Mouse (Mus musculus) layer of hippocampus, postnatal 36 days (tissue): Measurements from ENCODE around the gene Cnnm1. TPM values are rescaled to one million over a fixed set of nuclear protein-coding genes. Genes with fewer than 3 reads are reported as not detected.

ENCODE experiments used
- DNase-seq, 2 experiments: peaks; one replicate each; pipeline ENCODE4 v3.0.0; 2022
- total RNA-seq, 2 experiments: library from RNA; stranded (reverse); gene quantifications; 2 replicates each; pipeline ENCODE4 v1.2.3; 2021

Cnnm1 gene
- 100 to 1,000 TPM; 106 to 110 TPM for total RNA-seq

DNA sequence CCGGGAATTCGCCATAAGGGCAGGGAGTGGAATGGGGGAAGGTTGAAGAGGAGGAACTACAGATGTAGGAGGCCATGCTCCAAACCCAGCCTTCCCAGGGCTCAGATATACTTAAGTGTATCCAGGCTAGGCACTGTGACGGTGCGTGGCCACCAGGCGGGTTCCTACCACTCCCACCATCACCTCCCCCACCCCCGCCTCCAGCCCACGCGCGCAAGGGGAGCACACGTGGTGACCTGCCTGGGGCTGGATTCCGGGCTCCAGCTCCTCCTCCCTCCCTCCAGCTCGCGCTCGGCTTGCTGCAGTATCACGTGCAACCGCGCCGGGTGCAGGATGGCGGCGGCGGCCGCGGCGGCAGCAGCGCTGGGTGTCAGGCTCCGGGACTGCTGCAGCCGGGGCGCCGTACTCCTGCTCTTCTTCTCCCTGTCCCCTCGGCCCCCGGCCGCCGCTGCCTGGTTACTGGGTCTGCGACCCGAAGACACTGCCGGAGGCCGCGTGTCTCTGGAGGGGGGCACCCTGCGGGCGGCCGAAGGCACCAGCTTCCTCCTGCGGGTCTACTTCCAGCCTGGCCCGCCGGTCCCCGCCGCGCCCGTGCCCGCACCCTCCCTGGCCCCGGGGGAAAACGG is at the start of gene Cnnm1:
Gene Cnnm1, plus strand, starts transcription at position 325 of the 626 bp plus-strand sequence.
- DNase-seq = peak; percentile 71 to 75

DNA sequence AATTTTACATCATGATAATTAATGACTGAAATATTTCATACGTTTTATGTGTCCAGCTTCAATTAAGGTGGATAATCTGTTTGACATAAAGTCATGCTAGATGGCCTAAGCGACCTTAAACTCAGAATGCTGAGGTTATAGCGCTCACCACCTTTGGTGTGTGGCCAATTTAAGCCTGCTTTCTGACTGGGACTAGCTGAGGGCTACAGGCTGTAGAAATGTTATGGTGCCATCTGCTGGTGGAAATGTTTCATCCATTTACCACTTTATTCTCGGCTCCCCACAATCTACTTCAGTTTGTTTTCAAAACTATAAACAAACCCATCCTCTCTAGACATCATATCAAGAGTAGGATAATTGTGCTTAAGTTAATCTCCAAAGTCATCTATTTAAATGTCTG is 43.9 kb upstream of the Cnnm1 start:
- peak in 1 of 2 experiments; percentile 26 for DNase-seq

DNA sequence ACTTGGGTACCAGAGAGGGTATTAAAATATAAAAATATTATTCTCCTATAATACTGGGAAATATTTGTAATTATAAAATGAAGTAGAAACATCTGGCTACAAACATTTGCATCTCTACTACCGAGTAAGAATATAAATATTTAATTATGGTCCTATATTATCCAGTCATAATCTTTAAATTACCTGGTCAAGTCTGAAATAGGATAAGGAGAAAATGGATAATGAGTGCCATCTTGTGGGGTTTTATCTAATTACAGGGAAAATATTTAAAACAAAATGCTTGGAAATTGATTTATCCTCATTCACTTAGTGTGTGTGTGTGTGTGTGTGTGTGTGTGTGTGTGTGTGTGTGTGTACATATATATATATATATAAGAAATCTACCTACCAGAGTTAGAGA is 33.1 kb upstream of the Cnnm1 start:
- DNase-seq = no peak

DNA sequence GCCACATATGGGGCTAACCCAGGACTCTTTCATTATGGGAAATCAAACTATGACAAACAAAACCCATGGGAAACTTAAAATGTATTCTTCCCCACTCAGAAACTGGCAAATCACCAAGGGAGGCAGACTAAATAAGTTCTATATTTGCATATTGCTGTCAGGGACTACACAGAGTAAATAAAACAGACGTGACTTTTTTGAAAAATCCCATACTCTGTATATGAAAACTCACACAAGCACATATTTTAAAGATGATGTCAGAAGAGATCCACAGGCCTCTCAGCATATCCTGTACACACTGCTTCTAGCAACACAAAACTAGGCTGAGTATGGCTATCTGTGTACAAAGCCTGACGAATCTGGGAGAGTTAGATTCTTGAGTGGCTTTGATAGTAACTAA is 24.7 kb upstream of the Cnnm1 start:
- no peak for DNase-seq

DNA sequence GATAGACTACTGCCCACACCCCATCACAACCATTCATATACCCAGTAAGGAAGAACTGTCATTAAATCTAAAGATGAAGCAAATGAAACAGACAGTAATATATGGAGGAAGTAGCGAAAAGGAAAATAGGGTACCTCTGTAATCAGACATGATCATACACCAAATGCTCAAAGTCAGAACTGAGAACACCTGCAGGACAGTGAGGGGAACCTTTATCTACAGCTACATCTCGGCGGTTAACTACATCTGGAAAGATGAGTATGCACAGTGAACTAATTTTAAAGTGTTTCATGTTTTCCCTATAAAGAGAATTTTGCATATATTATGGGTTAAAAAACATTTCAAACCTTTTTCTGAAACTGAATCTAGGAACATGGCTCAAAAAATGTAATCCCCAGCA is 19.7 kb upstream of the Cnnm1 start:
- no peak for DNase-seq

DNA sequence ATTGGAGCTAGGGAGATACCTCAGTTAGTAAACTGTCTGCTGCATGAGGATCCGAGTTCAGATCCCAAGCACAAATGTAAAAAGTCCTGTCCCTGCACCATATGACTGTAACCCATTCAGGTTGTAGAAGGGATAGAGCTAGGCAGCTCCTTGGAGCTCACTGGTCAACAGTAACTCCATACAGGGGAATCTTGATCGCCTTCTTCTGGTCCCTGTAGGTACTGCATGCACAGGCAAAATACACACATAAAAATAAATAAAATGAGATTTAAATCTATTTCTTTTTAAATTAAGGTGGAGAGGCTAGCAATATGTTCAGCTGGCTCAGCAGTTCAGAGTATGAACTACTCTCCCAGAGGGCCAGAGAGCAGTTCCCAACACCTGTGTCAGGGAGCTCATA is 16.2 kb upstream of the Cnnm1 start:
- no peak for DNase-seq

DNA sequence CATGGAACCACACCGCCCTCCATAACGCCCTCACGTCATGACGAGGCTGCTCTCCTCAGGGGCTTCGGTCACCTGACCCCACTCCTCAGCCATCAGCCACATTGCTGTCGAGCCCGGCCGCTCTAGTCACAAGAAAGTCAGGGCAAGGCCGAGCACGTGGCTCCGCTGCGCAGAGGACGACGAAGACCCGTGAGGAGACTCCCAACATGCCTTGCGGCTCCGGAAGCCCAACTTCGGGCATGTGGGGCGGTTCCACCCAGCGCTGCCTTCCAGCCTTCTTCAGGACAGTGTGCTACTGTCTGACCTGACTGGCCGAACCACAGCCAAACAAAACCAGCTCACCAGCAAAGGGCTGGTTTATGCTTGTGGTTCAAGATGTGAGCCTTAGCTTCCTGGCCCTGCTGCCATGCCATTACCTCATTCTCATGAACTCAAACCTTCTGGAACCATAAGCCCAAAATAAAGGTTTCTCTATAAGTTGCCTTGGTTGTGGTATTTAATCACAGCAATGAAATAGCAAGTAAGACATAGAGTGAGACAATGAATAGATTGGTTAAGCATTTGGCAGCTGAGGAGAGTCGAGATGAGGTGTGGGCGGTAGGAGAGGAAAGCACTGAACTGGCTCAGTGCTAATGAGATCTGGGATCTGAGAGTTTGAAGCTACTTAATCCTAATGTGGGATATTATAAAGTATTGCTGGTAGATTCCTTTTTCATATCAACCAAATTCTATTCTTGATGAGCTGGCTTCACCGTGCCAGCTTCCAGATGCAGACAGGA is 12.6 kb upstream of the Cnnm1 start:
- no peak for DNase-seq

DNA sequence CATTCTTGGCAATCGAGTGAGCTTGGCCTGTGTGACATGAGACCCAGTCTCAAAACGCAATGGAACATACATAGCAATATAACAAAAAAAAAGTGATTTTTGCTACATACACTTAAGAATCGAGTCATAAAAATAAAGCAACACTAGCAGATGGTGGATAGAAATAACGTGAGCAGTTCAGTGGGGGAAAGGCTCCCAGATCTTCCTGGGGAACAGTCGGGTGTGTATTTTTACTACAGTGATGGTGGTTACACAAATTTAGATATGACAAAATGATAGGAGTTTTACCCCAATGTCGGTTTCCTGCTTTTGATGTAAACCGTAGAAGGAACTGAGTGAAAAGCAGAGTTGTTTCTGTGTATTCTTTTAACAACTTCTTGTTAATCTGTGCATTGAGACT is 990 bp upstream of the Cnnm1 start:
- no peak for DNase-seq

DNA sequence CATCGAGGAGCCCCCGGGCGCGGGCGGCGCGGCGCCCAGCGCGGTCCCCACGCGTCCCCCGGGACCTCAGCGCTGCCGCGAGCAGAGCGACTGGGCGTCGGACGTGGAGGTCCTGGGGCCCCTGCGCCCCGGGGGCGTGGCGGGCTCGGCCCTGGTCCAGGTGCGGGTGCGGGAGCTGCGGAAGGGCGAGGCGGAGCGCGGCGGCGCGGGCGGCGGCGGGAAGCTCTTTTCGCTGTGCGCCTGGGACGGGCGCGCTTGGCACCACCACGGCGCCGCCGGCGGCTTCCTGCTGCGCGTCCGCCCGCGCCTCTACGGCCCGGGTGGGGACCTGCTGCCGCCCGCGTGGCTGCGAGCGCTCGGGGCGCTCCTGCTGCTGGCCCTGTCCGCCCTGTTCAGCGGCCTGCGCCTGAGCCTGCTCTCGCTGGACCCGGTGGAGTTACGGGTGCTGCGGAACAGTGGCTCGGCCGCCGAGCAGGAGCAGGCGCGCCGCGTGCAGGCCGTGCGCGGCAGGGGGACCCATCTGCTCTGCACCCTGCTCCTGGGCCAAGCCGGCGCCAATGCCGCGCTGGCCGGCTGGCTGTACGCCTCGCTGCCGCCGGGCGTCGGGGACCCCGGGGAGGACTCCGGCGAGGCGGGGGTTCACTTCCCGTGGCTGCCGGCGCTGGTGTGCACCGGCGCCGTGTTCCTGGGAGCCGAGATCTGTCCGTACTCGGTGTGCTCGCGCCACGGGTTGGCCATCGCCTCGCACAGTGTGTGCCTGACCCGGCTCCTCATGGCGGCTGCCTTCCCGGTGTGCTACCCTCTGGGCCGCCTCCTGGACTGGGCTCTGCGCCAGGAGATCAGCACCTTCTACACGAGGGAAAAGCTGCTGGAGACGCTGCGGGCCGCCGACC is 778 bp downstream of the Cnnm1 start:
- DNase-seq = peak; percentile 52 to 61

DNA sequence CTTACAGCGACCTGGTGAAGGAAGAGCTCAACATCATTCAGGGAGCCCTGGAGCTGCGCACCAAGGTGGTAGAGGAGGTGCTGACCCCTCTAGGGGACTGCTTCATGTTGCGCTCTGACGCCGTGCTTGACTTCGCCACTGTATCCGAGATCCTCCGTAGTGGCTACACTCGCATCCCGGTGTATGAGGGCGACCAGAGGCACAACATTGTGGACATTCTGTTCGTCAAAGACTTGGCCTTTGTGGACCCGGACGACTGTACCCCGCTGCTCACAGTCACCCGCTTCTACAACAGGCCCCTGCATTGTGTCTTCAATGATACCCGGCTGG is 1.4 kb downstream of the Cnnm1 start:
- no peak for DNase-seq

DNA sequence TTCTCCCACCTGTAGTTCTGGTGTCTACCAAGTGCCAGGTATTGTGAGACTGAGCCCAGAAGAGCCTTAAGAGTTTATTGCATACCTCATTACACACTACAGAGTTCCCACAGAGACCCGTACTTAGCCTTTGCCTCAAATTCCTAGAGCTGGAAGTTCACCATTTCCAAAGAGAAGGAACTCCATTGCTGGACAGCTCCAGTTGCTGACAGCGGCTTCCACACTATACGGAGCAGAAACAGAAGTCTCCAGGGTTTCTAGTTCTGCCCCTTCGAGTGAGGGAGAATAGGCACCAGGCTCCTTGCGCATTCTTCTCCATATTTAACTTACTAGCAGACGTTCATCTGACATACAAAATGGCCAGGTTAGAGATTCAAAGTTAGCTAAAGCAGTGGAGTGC is 2.0 kb downstream of the Cnnm1 start:
- DNase-seq = no peak

DNA sequence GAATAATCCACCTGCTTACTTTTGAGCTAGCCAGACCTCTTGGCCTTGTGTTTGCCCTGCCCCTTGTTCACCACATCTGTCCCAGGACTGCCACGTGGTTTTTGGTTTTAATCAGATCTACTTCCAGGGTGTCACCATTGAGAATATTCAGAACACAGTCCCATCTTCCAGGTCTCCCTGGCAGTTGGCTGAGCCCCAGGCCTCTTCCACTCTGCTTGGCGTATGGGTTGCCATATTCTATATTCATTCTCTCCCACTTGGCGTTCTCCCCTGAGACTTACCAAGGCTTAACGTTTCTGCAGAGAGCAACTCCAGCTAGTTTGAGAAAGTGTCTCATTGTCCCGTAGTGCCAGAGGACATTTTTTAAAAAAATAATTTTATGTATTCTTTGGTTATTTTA is 2.7 kb downstream of the Cnnm1 start:
- no peak for DNase-seq

DNA sequence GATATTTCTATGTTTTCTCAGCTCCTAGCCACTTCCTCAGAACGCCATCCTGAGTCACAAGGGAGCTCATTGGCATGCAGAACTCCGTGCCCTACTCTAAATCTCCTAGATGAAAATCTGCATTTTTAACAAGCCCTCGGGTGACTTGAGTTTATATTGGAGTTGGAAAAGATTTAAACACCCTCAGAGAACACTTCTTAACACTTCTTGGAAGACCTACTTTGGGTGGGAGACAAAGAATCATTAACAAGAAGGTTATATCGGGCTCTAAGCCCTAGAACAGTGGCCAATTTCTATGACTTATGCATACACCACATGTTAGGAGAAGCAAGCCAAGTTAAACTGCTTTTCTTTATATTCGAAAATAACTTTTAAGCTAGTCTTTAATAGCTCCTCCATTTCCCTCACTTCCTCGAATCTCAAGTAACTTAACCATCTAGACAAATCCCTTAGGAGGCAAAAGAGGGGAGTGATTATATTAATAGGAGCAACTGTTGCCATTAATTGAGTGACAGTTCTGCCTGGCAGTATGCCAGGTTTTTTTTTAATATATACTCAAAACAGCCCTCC is 4.5 kb downstream of the Cnnm1 start:
- no peak for DNase-seq

DNA sequence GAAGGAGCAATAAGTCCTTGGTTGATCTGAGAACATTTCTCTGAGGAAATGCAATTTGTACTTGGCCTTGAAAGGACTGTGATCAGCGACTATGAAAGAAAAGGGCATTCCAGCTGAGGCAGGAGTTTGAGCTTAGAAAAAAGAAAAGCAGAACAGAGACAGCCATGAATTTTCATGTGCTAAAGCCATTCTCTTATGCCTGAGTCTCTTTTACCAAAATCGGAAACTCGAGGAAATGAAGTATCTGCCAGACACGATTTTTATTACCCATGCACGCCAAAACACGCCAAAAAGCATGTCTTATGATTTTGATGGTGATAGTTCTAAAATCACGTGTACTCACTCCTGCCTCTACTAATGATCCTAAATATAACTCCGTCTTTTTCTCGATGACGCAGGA is 11.3 kb downstream of the Cnnm1 start:
- DNase-seq = no peak

DNA sequence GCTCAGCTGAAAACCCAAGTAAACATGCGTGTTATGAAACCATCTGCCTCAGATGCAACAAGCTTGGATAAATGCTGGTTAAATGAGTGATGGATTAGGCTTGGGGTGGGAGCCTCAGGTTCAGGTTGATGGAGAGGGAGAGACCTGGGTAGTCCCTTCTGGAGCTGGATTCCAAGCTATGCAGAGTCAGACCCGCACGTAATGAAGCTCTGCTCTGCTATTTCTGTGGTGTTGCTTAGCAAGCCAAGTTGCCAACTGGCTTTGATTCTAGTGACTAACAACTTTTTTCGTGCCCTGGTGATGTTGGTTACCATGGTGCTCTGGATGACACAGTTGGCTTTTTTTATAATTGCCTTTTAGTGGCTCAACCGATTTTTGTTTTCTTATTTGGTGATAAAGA is 11.9 kb downstream of the Cnnm1 start:
- peak; percentile 58 to 62 for DNase-seq

DNA sequence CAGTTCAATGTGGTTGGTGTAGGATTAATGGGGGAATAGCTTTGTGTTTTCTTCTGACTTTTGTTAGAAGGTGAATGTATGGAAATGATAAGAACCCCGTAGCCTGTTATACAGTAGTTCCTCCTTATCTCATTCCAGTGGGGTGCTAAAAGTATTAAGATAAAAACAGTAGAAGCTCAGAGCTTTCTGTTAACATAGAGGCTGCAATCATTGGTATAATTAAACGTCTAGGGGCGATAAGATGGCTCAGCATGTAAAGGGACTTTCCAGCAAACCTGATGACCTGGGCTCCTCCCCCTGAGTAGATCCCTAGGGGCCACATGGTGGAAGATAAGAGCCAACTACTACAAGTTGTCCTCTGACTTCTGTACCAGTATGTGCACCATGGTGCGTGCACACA is 12.8 kb downstream of the Cnnm1 start:
- DNase-seq = no peak

DNA sequence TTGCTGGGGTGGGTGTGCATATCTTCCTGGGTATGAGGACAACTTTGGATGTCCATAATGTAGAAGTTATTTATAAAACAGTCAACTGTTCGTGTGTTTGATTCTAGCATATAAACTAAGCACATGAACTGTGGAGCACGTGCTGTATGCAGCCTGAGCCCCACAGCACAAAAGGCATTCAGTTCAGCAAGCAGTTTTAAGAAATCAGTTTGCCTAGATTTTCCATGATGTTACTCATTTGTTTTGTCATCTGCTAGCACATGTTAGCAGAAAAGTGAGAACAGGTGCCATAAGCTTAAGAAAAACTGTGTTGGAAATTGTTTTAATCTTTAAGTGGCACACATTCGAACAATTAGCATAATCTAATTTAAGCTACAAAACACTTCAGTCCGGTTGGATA is 19.7 kb downstream of the Cnnm1 start:
- no peak for DNase-seq

DNA sequence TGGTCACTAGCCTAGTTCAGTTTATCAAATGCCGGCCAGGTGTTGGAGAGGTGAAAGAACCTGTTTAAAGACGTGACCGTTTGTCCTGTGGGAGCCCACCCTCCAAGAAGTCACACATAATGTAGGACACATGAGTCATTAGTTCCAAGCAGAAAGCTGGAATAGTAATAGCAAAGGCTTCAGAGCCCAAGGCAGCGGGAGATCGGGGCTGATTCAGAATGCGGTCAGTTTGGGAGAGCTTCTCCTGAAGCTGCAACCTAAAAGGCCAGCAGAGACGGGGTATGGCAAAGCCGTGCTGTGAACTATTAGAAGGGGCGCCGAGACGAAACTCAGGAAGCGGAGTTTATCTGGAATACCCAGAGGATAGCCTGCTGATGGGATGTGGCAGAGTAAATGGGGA is 20.2 kb downstream of the Cnnm1 start:
- no peak for DNase-seq

DNA sequence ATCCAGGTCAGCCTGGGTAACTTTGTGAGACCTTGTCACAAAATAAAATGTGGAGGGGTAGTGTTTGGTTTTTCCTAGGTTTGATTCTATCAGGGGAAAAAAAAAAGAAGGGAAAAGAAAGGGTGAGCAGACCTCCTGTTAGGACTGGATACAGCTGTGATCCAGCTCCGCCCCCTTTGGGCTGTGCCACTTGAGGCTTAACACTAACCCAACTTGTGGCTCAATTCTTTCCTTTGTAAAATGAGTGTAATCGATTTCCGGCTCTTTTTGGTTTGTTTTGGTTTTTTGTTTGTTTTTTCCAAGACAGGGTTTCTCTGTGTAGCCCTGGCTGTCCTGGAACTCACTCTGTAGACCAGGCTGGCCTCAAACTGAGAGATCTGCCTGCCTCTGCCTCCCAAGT is 21.9 kb downstream of the Cnnm1 start:
- no peak for DNase-seq

DNA sequence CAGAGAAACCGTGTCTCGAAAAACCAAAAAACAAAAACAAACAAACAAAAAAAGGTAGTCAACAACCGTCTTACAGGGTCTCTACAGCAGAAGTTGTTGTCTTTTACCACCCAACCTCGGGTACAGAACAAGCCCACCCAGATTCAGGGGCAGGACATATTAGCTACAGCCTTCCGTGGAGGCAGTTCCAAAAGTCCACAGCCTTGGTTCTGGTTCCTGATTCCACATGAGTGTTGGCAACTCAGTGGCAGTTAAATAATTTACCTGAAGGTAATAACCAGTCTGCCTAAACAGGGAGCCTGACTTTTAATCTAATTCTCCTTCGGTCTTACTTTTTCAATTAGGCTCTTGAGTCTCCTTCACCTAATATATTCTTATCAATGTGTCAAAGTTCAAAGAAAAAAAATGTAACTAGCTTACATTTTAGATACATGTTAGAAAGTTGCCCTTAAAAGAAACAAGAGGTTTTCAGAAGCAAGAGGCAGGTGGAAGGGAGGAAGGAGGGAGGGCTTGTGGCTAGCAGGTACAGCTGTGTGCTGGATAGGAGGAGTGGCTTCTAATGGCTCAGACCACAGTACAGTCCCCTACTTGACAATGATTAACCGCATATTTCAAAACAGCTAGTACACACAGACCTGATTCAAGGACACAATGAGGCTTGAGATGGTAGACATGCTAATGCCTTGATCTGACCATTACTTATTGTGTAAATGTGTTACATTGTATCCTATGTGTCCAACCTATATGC is 23.5 kb downstream of the Cnnm1 start:
- no peak for DNase-seq

DNA sequence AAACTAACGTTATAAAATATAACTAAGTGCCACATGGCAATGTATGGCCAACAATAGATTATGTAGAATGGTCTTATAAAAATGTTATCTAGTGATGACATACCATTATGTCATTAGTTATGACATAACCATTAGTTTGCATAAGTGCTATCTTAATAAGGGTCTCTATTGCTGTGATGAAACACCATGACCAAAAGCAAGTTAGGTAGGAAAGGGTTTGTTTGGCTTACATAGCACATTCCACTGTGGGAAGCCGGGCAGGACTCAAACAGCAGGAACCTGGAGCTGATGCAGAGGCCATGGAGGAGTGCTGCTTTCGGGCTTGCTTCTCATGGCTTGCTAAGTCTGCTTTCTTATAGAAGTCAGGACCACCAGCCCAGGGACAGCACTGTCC is 24.1 kb downstream of the Cnnm1 start:
- DNase-seq = no peak

DNA sequence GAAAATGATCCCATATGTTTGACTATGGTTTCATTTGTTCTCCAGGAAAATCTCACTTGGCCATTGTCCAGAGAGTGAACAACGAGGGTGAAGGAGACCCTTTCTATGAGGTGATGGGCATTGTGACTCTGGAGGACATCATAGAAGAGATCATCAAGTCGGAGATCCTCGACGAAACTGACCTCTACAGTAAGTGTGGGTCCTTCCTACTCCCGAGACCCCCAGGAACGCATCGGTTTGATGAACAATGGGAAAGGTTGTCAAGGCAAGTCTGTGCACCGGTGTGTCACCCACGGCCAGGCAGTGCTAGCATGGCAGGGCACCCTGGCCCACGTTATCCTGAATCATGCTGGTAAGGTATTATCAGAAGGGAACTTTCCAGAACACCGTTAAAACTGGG is 24.8 kb downstream of the Cnnm1 start:
- DNase-seq = no peak
